Mouse (Mus musculus) adrenal gland, adult 18-20 months (tissue): Measurements from ENCODE around the gene St6galnac3. TPM values are rescaled to one million over a fixed set of nuclear protein-coding genes. Genes with fewer than 3 reads are reported as not detected.

Experiments used
- DNase-seq, 2 experiments: peaks; one replicate each; pipeline ENCODE4 v3.0.0; 2021 to 2022; ENCODE audit warnings: low spot score in 2 of 2
- total RNA-seq, 2 experiments: library from RNA; stranded (reverse); gene quantifications; 1 replicate in 1 of 2; 2 replicates in 1 of 2; pipeline ENCODE4 v1.2.3; 2021

St6galnac3 gene
- total RNA-seq, 2 experiments from 2014 or later = 11.2 to 14.8 TPM

GRCm38 (mm10) chr3:153248029-153248428, 476.9 kb downstream of the St6galnac3 start:
- DNase-seq = no peak

GRCm38 (mm10) chr3:153242524-153242923, 482.4 kb downstream of the St6galnac3 start:
- DNase-seq = no peak

- DNase-seq = no peak
Observed at GRCm38 (mm10) chr3:153241134-153241533, 483.8 kb downstream of the St6galnac3 start.

- DNase-seq = no peak
Observed at GRCm38 (mm10) chr3:153240366-153240765, 484.6 kb downstream of the St6galnac3 start.

- DNase-seq = no peak
Observed at GRCm38 (mm10) chr3:153238381-153238780, 486.6 kb downstream of the St6galnac3 start.

- DNase-seq = no peak
Observed at GRCm38 (mm10) chr3:153236262-153236661, 488.7 kb downstream of the St6galnac3 start.

GRCm38 (mm10) chr3:153222611-153223402, 502.2 kb downstream of the St6galnac3 start:
- DNase-seq = no peak

GRCm38 (mm10) chr3:153219391-153219790, 505.6 kb downstream of the St6galnac3 start:
- no peak for DNase-seq

GRCm38 (mm10) chr3:153208186-153208585, 516.8 kb downstream of the St6galnac3 start:
- DNase-seq = no peak

GRCm38 (mm10) chr3:153204046-153204445, 520.9 kb downstream of the St6galnac3 start:
- DNase-seq = no peak

GRCm38 (mm10) chr3:153201835-153202234, 523.1 kb downstream of the St6galnac3 start:
- no peak for DNase-seq

- DNase-seq = no peak
Observed at GRCm38 (mm10) chr3:153200801-153201200, 524.2 kb downstream of the St6galnac3 start.

GRCm38 (mm10) chr3:153200076-153200475, 524.9 kb downstream of the St6galnac3 start:
- no peak for DNase-seq

- DNase-seq = no peak
Observed at GRCm38 (mm10) chr3:153199251-153199650, 525.7 kb downstream of the St6galnac3 start.

GRCm38 (mm10) chr3:153198514-153198913, 526.5 kb downstream of the St6galnac3 start:
- DNase-seq = no peak

- no peak for DNase-seq
Observed at GRCm38 (mm10) chr3:153193025-153193424, 531.9 kb downstream of the St6galnac3 start.

GRCm38 (mm10) chr3:153190742-153191141, 534.2 kb downstream of the St6galnac3 start:
- DNase-seq = no peak

- no peak for DNase-seq
Observed at GRCm38 (mm10) chr3:153189685-153190467, 535.1 kb downstream of the St6galnac3 start.

GRCm38 (mm10) chr3:153188224-153188623, 536.8 kb downstream of the St6galnac3 start:
- no peak for DNase-seq

GRCm38 (mm10) chr3:153185117-153185516, 539.9 kb downstream of the St6galnac3 start:
- no peak for DNase-seq

- no peak for DNase-seq
Observed at GRCm38 (mm10) chr3:153181242-153181641, 543.7 kb downstream of the St6galnac3 start.

GRCm38 (mm10) chr3:153176749-153177148, 548.2 kb downstream of the St6galnac3 start:
- no peak for DNase-seq
